Mouse (Mus musculus) C2C12 (cell line): Measurements from ENCODE around the gene Olfr66.

ENCODE experiments used
- CTCF ChIP-seq: IDR thresholded peaks from one replicate; pipeline ENCODE4 v1.5.1; 2011; ENCODE audit not compliant: control insufficient read depth, insufficient read depth, insufficient read length
- FOSL1 ChIP-seq: IDR thresholded peaks from one replicate; pipeline ENCODE4 v1.8.0; 2011; ENCODE audit warnings: mild to moderate bottlenecking, low read length; ENCODE audit not compliant: poor library complexity, insufficient read depth, severe bottlenecking
- MAX ChIP-seq: IDR thresholded peaks from one replicate; pipeline ENCODE4 v1.6.1; 2011; ENCODE audit warnings: mild to moderate bottlenecking, control low read depth
- MYOD1 ChIP-seq: IDR thresholded peaks from one replicate; pipeline ENCODE4 v1.6.1; 2011; ENCODE audit warnings: low read depth; ENCODE audit not compliant: control insufficient read depth, insufficient read length
- MYOG ChIP-seq: IDR thresholded peaks from one replicate; pipeline ENCODE4 v1.6.1; 2011; ENCODE audit not compliant: control insufficient read depth, insufficient read length; ENCODE audit errors: extremely low read depth
- USF1 ChIP-seq: IDR thresholded peaks from one replicate; pipeline ENCODE4 v1.6.1; 2011; ENCODE audit warnings: low read depth, mild to moderate bottlenecking, control low read depth, moderate library complexity

- TF ChIP-seq FOSL1 (no peak), CTCF (no peak), USF1 (no peak), MYOD1 (no peak), MAX (no peak), MYOG (no peak)
Measured at GRCm38 (mm10) chr7:103853090-103853489, 33.0 kb downstream of the Olfr66 start, which contains the start of gene Hbb-y.
